Mouse (Mus musculus) liver, adult 2 months (tissue): Measurements from ENCODE around the gene Icam1.

ENCODE experiments used
- CTCF ChIP-seq: fragments of 200-500 bp; IDR thresholded peaks from 2 replicates; pipeline ENCODE4 v1.5.1; 2011; ENCODE audit warnings: low read depth, low read length, control low read depth
- POLR2A ChIP-seq: fragments of 200-500 bp; IDR thresholded peaks from 2 replicates; pipeline ENCODE4 v1.6.1; 2011; ENCODE audit warnings: low read length, control low read depth; ENCODE audit not compliant: insufficient read depth; ENCODE audit errors: extremely low read depth

GRCm38 (mm10) chr9:20973001-20973681, 42.6 kb upstream of the Icam1 start:
- TF ChIP-seq CTCF (no peak), POLR2A (no peak)
